Mouse (Mus musculus): Measurements from ENCODE around the gene Usp27x.

The Usp27x gene

DNA sequence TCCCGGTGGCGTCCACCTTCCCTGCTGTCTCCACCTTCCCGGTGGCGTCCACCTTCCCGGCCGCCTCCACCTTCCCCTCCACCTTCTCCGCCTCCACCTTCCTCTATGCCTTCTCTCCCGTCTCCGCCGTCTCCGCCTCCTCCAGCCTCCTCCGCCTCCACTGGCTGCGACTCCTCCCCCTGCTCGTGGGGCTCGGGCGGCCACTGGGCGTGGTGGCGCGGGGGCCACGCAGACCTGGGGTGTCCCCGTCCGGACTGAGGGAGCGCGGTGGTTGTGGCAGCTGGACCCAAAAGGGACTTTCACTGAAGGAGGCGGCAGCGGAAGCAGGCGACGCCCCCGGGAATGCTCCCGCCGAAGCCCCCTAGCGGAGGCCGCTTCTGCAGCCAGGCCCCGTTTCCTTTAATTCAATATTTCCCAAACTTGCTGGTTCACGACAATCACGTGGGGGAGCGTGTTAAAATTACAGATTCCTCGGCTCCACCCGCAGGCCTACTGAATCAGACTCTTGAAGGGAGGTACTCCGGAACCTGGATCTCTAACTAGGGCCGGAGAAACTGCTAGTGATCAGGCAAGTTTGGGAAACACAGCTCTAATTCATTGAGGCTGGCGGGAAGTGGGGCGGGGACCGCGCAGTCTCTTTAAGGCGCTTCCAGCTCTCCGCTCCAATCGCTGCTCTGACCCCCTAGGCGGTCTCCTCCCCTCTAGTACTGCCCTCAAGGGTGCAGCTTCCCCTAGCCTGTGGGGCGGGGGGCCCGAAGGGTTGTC is at the start of gene Usp27x:
TSS of gene Usp27x (minus strand) at position 115 of the 765 bp plus-strand sequence.
- DNase-seq (ENCODE audit: low read depth, low spot score) = peak; percentile 82

DNA sequence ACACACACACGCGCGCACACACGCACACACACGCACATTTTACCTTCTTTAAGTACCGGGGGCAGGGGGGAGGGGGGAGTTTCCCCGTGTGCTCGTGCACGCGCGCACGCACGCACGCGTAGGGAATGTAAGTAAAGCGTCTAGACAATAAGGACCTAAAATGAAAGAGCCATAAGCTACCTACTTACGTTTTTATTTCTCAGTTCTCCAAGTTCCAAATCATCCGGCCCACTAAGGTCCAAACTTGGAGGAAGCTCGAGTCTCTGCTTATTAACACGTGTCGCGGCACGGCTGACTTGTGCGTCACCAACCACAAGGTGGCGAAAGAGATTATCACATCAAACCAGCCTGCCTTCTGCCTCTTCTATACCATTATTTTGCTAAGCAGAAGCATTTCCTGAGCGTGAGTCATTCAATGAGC is 47.1 kb upstream of the Usp27x start:
- DNase-seq (ENCODE audit: low read depth, low spot score) = peak; percentile 81

DNA sequence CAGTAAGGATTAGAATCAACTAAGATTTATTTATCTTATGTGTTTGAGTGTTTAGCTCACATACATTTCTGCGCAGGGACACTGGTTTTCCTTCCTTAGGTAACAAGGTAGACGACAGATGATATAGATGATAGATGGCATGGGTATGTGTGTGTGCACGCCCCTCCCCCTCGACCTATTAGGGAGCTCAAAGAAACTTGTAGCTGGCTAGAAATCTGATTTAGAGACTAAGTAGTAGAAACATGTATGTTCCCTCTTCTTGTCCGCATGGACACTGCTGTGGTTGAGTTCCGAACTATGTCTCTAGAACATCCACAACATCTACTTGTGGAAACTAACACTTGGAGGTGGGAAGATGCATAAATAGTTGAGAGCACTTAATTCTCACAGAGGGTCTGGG is 46.5 kb upstream of the Usp27x start:
- no peak for DNase-seq (ENCODE audit: low read depth, low spot score)

- DNase-seq (ENCODE audit: low read depth, low spot score) = peak; percentile 84
Measured at GRCm38 (mm10) chrX:7421016-7421415, 45.4 kb upstream of the Usp27x start.

- no peak for DNase-seq (ENCODE audit: low read depth, low spot score)
Measured at GRCm38 (mm10) chrX:7416178-7416871, 40.7 kb upstream of the Usp27x start.

DNA sequence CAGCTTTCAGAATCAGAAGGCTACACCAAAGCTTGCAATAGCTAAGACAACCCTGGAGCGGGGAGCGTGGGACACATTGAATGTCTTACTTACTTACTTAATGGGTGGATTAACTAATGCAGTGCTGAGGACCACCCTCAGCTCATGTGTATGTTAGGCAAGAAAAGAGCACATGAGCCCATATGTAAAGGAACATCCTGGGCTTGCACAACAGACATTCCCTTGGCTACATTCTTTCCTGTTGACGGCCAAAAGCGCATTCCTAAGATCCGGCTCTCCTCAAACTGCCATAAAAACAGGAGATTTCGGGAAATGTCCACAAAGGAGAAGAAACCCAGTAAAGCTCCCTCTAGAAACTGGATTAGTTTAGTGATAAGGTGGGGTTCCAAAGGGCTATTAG is 39.7 kb upstream of the Usp27x start:
- DNase-seq (ENCODE audit: low read depth, low spot score) = peak; percentile 33

- peak; percentile 40 for DNase-seq (ENCODE audit: low read depth, low spot score)
Measured at GRCm38 (mm10) chrX:7412239-7413033, 36.8 kb upstream of the Usp27x start.

GRCm38 (mm10) chrX:7376586-7376985 is 956 bp upstream of the Usp27x start:
- no peak for DNase-seq (ENCODE audit: low read depth, low spot score)

- DNase-seq (ENCODE audit: low read depth, low spot score) = no peak
Measured at GRCm38 (mm10) chrX:7375322-7375715, 311 bp downstream of the Usp27x start.

GRCm38 (mm10) chrX:7325455-7325854 is 50.2 kb downstream of the Usp27x start:
- peak; percentile 45 for DNase-seq (ENCODE audit: low read depth, low spot score)

GRCm38 (mm10) chrX:7322288-7322687 is 53.3 kb downstream of the Usp27x start:
- DNase-seq (ENCODE audit: low read depth, low spot score) = peak; percentile 51
